Mouse (Mus musculus): ENCODE data around the gene Fut7. TPM values are rescaled to one million over a fixed set of nuclear protein-coding genes. Genes with fewer than 3 reads are reported as not detected.

Fut7 gene
- total RNA-seq, 2 experiments from 2014 or later: 0.32 to 0.37 TPM

Small RNAs within 50 kb of the gene (microRNA-seq; reads per million reads assigned to microRNA genes)
- gene Mir3087: 7.2 to 7.4 reads per million in 2 experiments

Other genes starting within 250 kb of the Fut7 start
- 10 to 100 TPM; 21.7 to 30.7 TPM for gene Nrarp, start 242.5 kb upstream of the Fut7 start, total RNA-seq (2021)
- gene Tor4a, start 226.4 kb upstream of the Fut7 start, total RNA-seq (2021): 1 to 10 TPM; 1.9 to 2.3 TPM
- 10 to 100 TPM; 50.8 to 51.8 TPM for gene Nelfb, start 211.8 kb upstream of the Fut7 start, total RNA-seq (2021)
- under 1 TPM in 1 of 2 experiments, not detected in 1; 0.23 TPM for gene Stpg3, start 208.6 kb upstream of the Fut7 start, total RNA-seq (2021)
- gene Fam166a, start 204.5 kb upstream of the Fut7 start, total RNA-seq (2021): not detected
- 100 to 1,000 TPM; 376 to 398 TPM for gene Tubb4b, start 198.6 kb upstream of the Fut7 start, total RNA-seq (2021)
- gene Slc34a3, start 188.9 kb upstream of the Fut7 start, total RNA-seq (2021): not detected
- not detected for gene Rnf224, start 186.5 kb upstream of the Fut7 start, total RNA-seq (2021)
- 100 to 1,000 TPM; 243 to 256 TPM for gene Rnf208, start 181.0 kb upstream of the Fut7 start, total RNA-seq (2021)
- gene Cysrt1, start 180.8 kb upstream of the Fut7 start, total RNA-seq (2021): not detected
- 1 to 10 TPM; 1.6 to 2.9 TPM for gene AL732309.1, start 176.4 kb upstream of the Fut7 start, total RNA-seq (2021)
- 10 to 100 TPM; 32.8 to 37.3 TPM for gene Tmem203, start 167.8 kb upstream of the Fut7 start, total RNA-seq (2021)
- gene Tprn, start 160.6 kb upstream of the Fut7 start, total RNA-seq (2021): 10 to 100 TPM; 14.4 to 15.5 TPM
- 10 to 100 TPM; 67.2 to 69.6 TPM for gene Ssna1, start 150.8 kb upstream of the Fut7 start, total RNA-seq (2021)
- 10 to 100 TPM; 73.0 to 77.2 TPM for gene Anapc2, start 150.8 kb upstream of the Fut7 start, total RNA-seq (2021)
- not detected for gene Tmem210, start 135.1 kb upstream of the Fut7 start, total RNA-seq (2021)
- not detected for gene Lrrc26, start 133.4 kb upstream of the Fut7 start, total RNA-seq (2021)
- gene Grin1, start 104.1 kb upstream of the Fut7 start, total RNA-seq (2021): 100 to 1,000 TPM; 435 to 455 TPM
- 10 to 100 TPM; 55.0 to 59.5 TPM for gene Man1b1, start 90.9 kb upstream of the Fut7 start, total RNA-seq (2021)
- 10 to 100 TPM; 28.2 to 33.2 TPM for gene Dpp7, start 66.9 kb upstream of the Fut7 start, total RNA-seq (2021)
- 10 to 100 TPM; 11.3 to 14.0 TPM for gene Uap1l1, start 57.6 kb upstream of the Fut7 start, total RNA-seq (2021)
- 1 to 10 TPM; 1.9 to 2.5 TPM for gene Sapcd2, start 50.9 kb upstream of the Fut7 start, total RNA-seq (2021)
- 10 to 100 TPM; 11.7 to 13.2 TPM for gene Entpd2, start 27.4 kb upstream of the Fut7 start, total RNA-seq (2021)
- 100 to 1,000 TPM; 331 to 339 TPM for gene Npdc1, start 23.9 kb upstream of the Fut7 start, total RNA-seq (2021)
- 100 to 1,000 TPM; 154 to 165 TPM for gene Abca2, start 5.4 kb downstream of the Fut7 start, total RNA-seq (2021)
- gene Clic3, start 33.6 kb downstream of the Fut7 start, total RNA-seq (2021): under 1 TPM in 1 of 2 experiments, not detected in 1; 0.69 TPM
- gene Paxx, start 37.8 kb downstream of the Fut7 start, total RNA-seq (2021): 10 to 100 TPM; 68.6 to 81.0 TPM
- 1,000 to 10,000 TPM; 1,926 to 2,241 TPM for gene Ptgds, start 46.8 kb downstream of the Fut7 start, total RNA-seq (2021)
- gene Lcn12, start 70.6 kb downstream of the Fut7 start, total RNA-seq (2021): not detected
- 100 to 1,000 TPM; 112 to 127 TPM for gene Fbxw5, start 77.5 kb downstream of the Fut7 start, total RNA-seq (2021)
- 1 to 10 TPM; 1.1 to 1.7 TPM for gene C8g, start 78.5 kb downstream of the Fut7 start, total RNA-seq (2021)
- 10 to 100 TPM in 1 of 2 experiments, 1 to 10 TPM in 1; 9.6 to 10.4 TPM for gene Traf2, start 123.7 kb downstream of the Fut7 start, total RNA-seq (2021)
- 100 to 1,000 TPM; 202 to 214 TPM for gene Edf1, start 134.6 kb downstream of the Fut7 start, total RNA-seq (2021)
- 1 to 10 TPM in 1 of 2 experiments, under 1 TPM in 1; 0.69 to 2.1 TPM for gene Mamdc4, start 151.6 kb downstream of the Fut7 start, total RNA-seq (2021)
- 10 to 100 TPM; 73.8 to 74.3 TPM for gene Phpt1, start 152.0 kb downstream of the Fut7 start, total RNA-seq (2021)
- gene Ajm1, start 158.5 kb downstream of the Fut7 start, total RNA-seq (2021): 100 to 1,000 TPM; 109 to 120 TPM
- 100 to 1,000 TPM; 136 to 152 TPM for gene Rabl6, start 185.3 kb downstream of the Fut7 start, total RNA-seq (2021)
- gene Ccdc183, start 194.4 kb downstream of the Fut7 start, total RNA-seq (2021): not detected
- gene Tmem141, start 198.7 kb downstream of the Fut7 start, total RNA-seq (2021): 10 to 100 TPM; 26.7 to 27.7 TPM
- under 1 TPM; 0.44 to 0.55 TPM for gene Fcna, start 204.8 kb downstream of the Fut7 start, total RNA-seq (2021)
- gene Lcn8, start 229.9 kb downstream of the Fut7 start, total RNA-seq (2021): not detected
- gene Lcn5, start 234.7 kb downstream of the Fut7 start, total RNA-seq (2021): not detected